30 mouse cellular contexts compared by ENCODE assay signal in the genomic region with DNA sequence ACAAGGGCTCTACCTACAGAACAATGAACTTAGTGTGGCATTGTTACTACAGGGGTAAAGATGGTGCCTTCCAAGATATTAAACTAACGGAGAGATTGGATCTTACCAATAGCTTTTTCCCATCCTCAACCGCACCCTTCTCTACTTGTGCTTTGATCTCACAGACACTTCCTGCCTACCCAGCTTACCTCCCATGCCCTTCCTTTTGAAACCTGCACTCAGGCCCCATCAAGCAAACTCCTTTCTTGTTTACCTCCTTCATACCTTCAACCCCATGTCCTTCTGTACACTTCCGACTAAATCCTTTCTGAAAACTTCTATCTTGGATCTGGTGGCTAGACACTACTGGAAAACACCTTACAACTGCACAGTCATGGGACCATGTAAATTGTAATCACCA. TPM values are rescaled to one million over a fixed set of nuclear protein-coding genes. Genes with fewer than 3 reads are reported as not detected.
"Had no signal": no experiment of that assay in that cellular context is flagged by ENCODE, and none has a peak within 500 bp of the region (broad histone marks: within the 10 kb centered on the region; RNA-seq: fewer than 3 reads in every experiment).

No protein-coding gene starts in this region.

- H3K4me2 ChIP-seq: kidney, embryonic 15.5 days; liver, embryonic 13.5 days; midbrain, embryonic 11.5 days; neural tube, embryonic 12.5 days; neural tube, embryonic 15.5 days had no signal

- H3K27me3 ChIP-seq: kidney, embryonic 15.5 days; liver, embryonic 13.5 days; neural tube, embryonic 12.5 days; neural tube, embryonic 15.5 days had no signal

- H3K9ac ChIP-seq: kidney, embryonic 15.5 days; liver, embryonic 13.5 days; neural tube, embryonic 12.5 days; neural tube, embryonic 15.5 days had no signal

- H3K4me3 ChIP-seq: kidney, embryonic 15.5 days; left cerebral cortex, adult 2 months; liver, embryonic 13.5 days; neural tube, embryonic 12.5 days; neural tube, embryonic 15.5 days had no signal

- H3K36me3 ChIP-seq: kidney, embryonic 15.5 days; liver, embryonic 13.5 days; neural tube, embryonic 12.5 days; neural tube, embryonic 15.5 days had no signal

- H3K4me1 ChIP-seq: kidney, embryonic 15.5 days; liver, embryonic 13.5 days; neural tube, embryonic 12.5 days; neural tube, embryonic 15.5 days had no signal

- DNase-seq: kidney, postnatal 10 days; kidney, postnatal 36 days; layer of hippocampus, postnatal 36 days; liver, embryonic 13.5 days; lung, adult 2 months; lung, postnatal 14 days; lung, postnatal 4 days; midbrain, embryonic 14.5 days; right cerebral cortex, adult 18-20 months; right cerebral cortex, postnatal 14 days; right cerebral cortex, postnatal 4 days had no signal

- H3K27ac ChIP-seq: kidney, embryonic 15.5 days; left cerebral cortex, adult 2 months; liver, embryonic 13.5 days; neural tube, embryonic 12.5 days; neural tube, embryonic 15.5 days; stomach, postnatal 0 days had no signal

- H3K9me3 ChIP-seq: kidney, embryonic 15.5 days; liver, embryonic 13.5 days; neural tube, embryonic 12.5 days; neural tube, embryonic 15.5 days had no signal

RNA-seq across cellular contexts. Expression of a gene that starts 46.1 kb away (rescaled TPM):
- total RNA-seq: layer of hippocampus, adult 8-10 months; layer of hippocampus, postnatal 10 days; layer of hippocampus, postnatal 36 days; left cerebral cortex, adult 2 months; left cerebral cortex, postnatal 10 days; left cerebral cortex, postnatal 36 days; liver, adult 2 months; megakaryocyte progenitor cell, adult 5-6 weeks; megakaryocyte-erythroid progenitor cell, adult 5-6 weeks; midbrain, postnatal 0 days had no signal
- polyA plus RNA-seq: limb, embryonic 11.5 days; limb, embryonic 14.5 days; liver, adult 2 months; liver, embryonic 13.5 days; liver, embryonic 16.5 days; lung, adult 2 months; lung, embryonic 16.5 days; midbrain, embryonic 11.5 days; midbrain, embryonic 14.5 days; midbrain, postnatal 0 days; neural tube, embryonic 12.5 days; neural tube, embryonic 15.5 days; stomach, embryonic 14.5 days; stomach, postnatal 0 days had no signal
